Mouse (Mus musculus) layer of hippocampus, adult 2 months (tissue): Measurements from ENCODE around the gene Samd5. TPM values are rescaled to one million over a fixed set of nuclear protein-coding genes. Genes with fewer than 3 reads are reported as not detected.

ENCODE experiments used
- DNase-seq, 2 experiments: peaks; one replicate each; pipeline ENCODE4 v3.0.0; 2022; ENCODE audit warnings: low spot score in 2 of 2
- H3K27ac ChIP-seq: fragments of 200-600 bp; 2 replicates; pipeline ENCODE4 v1.8.1; 2022
- H3K4me3 ChIP-seq: fragments of 200-600 bp; 2 replicates; pipeline ENCODE4 v1.8.1; 2022; ENCODE audit warnings: mild to moderate bottlenecking
- CTCF ChIP-seq: fragments of 200-600 bp; conservative IDR thresholded peaks from 2 replicates; pipeline ENCODE4 v1.8.1; 2022; ENCODE audit warnings: antibody characterized with exemption, mild to moderate bottlenecking, moderate library complexity
- total RNA-seq, 2 experiments: library from RNA; stranded (reverse); gene quantifications; 2 replicates each; pipeline ENCODE4 v1.2.3; 2021

Samd5 gene
- total RNA-seq, 2 experiments from 2014 or later, result 15.2 to 17.0 TPM

DNA sequence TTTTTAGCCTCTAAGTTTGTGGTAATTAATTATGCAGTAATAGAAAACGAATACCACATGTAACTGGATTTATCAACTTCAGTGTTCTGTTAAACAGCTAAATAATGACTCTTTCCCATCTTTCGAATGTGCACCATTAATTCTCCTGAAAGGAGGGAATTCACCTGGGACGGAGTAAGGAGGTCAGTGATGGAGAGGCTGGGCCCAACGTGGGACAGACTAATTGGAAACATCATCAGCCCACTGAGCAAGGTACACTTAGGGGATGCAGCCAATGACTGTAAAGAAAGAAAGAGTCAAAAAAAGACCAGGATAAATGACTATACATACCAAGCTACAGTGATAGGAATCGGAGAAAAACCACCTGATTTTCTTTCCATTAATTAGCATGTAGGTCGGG is 31.5 kb downstream of the Samd5 start:
- no peak overlapping the region for H3K4me3 ChIP-seq
- TF ChIP-seq CTCF, result no peak
- no peak for DNase-seq
- H3K27ac ChIP-seq, result no peak overlapping the region

DNA sequence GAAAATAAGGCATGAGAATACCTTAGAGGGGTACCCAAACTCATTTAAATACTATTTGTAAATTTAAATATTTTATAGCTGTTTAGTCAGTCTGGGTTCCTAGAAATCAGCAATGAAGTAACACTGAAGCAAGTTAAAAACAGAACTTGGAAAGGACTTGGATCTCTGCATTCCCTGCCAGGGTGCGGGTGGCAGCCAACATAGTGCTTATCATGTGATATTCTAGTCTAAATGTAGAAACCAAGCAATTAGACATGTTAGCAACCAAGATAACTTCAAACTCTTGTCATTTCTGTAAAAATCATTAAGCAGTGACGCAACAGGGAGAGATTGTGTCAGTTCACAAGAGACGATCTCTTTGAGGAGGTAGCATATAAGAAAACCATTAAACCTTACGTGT is 32.9 kb downstream of the Samd5 start:
- Histone ChIP-seq H3K4me3 (no peak overlapping the region), H3K27ac (no peak overlapping the region)
- DNase-seq, result peak in 1 of 2 experiments; percentile 23
- no peak for TF ChIP-seq CTCF

DNA sequence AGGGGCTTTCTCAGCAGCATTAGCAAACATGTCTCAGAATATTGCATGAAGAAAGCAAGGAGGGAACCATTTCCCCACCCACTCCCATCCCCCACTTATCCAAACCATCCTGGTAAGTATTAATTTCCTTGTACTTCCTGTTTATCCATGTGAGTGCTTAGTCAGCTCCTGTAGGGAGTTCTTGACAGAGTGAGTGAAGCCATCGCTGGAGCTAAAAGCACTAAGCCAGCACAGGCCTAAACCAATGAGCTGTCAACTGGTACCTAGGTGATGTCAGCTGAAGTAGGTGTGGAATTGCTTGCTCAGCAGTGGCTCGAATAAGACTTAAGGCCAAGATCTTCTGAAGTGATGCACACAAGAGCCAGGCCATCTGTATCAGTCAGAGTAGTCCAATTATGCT is 34.3 kb downstream of the Samd5 start:
- Histone ChIP-seq H3K4me3 (no peak overlapping the region), H3K27ac (no peak overlapping the region)
- DNase-seq, result no peak
- no peak for TF ChIP-seq CTCF

DNA sequence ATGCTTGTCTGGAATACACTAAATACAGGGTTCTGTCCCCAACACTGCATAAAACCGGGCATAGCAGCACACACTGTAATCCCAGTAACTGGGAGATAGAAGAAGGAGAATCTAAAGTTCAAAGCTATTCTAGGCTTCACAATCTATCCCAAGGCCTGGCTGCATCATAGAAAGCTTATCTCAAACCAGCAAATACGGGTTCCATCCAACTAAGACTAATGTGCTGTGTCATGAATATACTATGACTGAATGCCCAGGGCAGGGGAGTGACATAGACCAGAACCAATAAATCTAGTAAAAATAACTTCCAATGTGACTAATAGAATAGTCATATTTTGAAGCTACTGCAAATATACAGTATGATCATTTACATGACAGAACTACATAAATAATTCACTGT is 35.0 kb downstream of the Samd5 start:
- no peak overlapping the region for H3K4me3 ChIP-seq
- no peak for TF ChIP-seq CTCF
- no peak overlapping the region for H3K27ac ChIP-seq
- DNase-seq, result no peak

DNA sequence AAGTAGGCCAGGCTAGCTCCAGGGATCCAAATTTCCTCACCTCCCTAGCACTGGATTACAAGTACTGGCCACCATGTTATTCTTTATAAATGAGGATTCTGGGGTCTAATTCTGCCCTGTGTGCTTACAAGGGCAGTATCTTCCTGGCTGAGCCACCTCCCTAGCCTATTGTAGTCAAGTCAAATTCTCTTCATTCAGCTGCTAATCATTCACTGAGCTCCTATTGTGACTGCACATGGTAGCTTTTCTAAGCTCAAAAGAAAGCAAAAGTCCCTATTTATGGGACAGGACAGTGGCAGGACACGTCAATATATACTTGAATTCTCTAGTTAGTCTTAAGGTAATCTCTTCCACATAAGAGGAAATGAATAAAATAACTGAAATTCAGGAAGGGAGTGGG is 49.7 kb downstream of the Samd5 start:
- Histone ChIP-seq H3K4me3 (no peak overlapping the region), H3K27ac (no peak overlapping the region)
- DNase-seq, result no peak
- no peak for TF ChIP-seq CTCF

DNA sequence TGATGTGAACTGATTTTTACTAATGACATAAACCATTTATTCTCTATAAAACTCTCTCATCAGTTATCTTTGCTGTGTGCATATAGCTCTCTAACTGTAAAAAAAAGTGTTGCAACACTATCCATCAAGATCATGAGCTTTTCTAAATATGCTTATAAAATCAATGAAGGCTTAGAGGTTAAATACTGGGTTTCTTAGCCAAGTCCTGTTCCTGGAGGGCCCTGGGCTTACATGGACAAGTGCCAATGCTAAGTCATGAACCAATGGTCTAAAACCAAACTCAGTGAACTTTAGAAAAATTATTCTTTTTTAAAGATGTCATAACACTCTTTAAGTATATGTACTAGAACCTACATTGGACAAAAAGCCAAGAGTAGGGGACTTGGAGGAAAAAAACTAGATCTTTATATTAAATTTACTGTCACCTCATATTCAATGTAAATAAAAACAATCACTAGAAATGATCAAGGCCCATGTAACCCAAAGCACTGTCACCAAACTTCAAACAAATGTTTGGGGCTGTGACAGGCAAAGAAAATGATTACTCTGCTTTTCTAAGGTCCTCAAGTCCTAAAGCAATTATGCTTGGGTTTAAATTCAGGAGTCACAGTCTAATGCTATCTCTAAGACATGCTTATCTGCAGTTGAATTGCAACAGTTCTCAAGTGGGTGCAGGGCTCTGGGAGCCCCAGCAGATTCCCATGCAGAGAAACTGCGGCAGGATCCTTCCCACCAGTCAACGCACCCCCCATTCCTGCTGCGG is 52.9 kb downstream of the Samd5 start:
- no peak for DNase-seq
- Histone ChIP-seq H3K27ac (no peak overlapping the region), H3K4me3 (no peak overlapping the region)
- TF ChIP-seq CTCF, result no peak

DNA sequence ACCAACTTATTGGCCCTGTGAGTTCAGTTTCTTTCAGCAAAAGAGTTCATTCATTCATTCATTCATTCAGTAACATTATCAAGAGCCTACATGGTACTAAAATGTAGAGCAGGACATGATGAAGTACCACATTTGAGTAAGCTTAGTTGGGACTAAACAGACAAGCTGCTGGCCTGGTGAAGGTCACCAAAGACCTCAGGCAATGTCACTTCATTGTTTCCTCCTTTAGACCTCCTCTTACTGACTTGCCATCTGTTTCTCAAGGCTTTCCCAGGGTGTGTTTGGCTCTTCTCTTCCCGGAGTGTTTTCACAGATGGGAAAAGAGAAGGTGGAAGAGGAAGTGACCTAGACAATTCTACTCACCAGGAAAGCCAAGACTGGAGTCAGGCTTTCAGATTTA is 54.0 kb downstream of the Samd5 start:
- no peak for DNase-seq

DNA sequence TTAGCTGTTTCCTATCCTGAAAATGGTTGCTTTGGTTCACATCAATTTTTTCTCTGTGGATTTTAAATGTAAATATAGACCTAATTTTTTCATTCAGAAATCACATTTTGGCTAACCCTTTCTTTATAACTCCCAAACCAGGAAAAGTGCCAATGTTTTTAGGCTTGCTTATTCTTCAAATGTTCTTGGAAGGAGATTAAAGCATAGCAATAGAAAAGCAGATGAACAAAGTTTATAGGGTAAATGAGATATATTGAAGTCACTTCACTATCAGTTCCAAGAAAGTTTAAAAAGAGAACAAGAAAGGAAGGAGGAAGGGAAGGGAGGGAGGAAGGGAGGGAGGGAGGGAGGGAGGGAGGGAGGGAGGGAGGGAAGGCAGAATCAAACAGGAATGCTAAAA is 60.0 kb downstream of the Samd5 start:
- Histone ChIP-seq H3K27ac (no peak overlapping the region), H3K4me3 (no peak overlapping the region)
- no peak for DNase-seq
- TF ChIP-seq CTCF, result no peak

More for the DNA sequence above, 54.0 kb downstream of the Samd5 start:
- TF ChIP-seq CTCF, result no peak
- no peak overlapping the region for H3K4me3 ChIP-seq
- no peak overlapping the region for H3K27ac ChIP-seq

DNA sequence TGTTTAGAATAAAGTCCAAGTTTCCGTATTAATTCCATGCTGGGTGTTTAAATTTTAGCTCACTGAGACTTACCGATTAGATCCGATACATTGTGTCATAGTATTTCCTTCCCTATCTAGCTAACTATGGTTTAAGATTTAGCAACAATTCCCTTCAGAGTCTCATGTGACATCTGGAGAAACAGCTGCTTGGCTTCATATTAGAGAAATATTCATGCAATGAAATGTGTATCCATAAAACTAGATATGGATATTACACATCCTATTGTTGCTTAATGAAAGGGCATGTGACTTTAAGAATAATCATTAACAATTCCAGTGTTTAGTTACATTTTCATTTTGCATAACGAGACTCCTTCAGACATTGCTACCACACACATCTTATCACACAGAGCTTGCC is 66.2 kb downstream of the Samd5 start:
- DNase-seq, result no peak
- no peak for TF ChIP-seq CTCF

DNA sequence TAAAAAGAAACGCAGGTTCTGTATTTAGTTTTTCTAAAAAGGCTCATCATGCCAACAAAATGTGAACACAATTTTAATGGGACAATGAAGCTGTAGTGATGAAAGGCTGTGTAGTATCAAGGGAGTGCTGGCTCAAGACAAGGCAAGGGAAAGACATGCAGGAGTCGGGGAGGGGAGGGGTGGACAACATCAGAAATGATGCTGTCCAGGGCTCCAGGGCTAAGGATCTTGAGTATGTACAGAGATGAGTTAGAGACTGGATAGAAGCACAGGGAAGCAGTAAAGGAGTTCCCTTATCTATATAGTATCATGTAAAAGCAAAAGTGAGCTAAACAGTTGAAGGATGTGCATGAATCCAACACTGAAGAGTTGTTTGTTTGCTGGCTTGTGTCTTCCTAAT is 67.9 kb downstream of the Samd5 start:
- no peak for DNase-seq
- Histone ChIP-seq H3K4me3 (no peak overlapping the region), H3K27ac (no peak overlapping the region)
- TF ChIP-seq CTCF, result no peak

More for the DNA sequence above, 66.2 kb downstream of the Samd5 start:
- Histone ChIP-seq H3K27ac (no peak overlapping the region), H3K4me3 (no peak overlapping the region)

DNA sequence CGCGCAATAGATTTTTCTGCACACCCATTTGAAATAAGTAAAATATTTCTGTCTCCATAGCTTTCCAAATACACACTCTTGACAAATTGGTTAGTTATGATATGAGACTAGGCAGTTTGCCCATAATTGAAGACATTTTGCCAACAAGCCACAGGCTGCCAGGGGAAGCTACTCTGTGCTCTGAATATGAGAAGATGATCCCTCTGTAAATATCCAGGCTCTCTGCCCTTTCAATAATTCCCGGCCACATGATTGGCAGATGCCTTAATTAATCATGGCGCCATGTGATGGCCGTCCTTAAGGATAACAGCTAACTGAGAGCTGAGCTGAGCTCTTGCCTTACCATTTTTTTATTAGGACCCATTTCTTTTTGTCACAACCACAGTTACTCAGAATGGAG is 69.4 kb downstream of the Samd5 start:
- H3K4me3 ChIP-seq, result no peak overlapping the region
- H3K27ac ChIP-seq, result no peak overlapping the region
- no peak for TF ChIP-seq CTCF
- peak; percentile 39 to 41 for DNase-seq

DNA sequence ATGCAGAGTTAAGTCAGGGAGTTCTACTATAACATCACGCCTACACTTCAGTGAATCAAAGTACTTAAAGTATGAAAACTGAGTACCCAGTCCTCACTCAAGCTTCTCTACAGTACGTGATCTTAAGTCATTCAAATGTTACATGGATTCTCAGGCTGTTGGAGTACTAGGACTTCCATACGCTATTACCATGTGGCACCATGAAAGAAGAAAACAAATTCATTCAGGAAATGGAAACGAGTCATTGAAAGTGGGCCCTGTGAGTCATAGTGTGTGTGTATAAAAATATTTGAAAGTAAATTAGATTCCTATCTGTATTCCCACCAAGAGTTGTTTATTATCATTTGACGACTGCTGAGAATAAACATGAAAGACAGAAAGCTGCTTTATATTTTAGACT is 71.7 kb downstream of the Samd5 start:
- H3K27ac ChIP-seq, result no peak overlapping the region
- DNase-seq, result no peak
- H3K4me3 ChIP-seq, result no peak overlapping the region
- no peak for TF ChIP-seq CTCF

DNA sequence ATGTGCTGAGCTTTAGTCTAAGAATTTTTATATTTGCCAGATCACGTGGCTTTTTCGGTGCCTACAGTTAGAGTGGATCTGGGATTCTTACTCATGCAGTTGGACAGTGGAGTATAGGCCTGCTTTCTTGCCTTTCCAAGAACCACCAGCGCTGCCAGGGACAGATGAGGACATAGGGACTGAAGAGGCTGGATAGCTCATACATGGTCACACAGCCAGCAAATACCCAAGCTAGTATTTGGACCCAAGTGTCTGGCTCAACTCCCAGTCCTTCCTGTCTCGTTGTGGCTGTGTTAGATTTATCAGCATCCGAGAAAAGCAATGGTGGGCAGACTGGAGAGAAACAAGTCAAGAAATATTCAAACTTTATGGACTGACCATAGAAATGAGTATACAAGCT is 72.2 kb downstream of the Samd5 start:
- TF ChIP-seq CTCF, result no peak
- no peak overlapping the region for H3K4me3 ChIP-seq
- no peak overlapping the region for H3K27ac ChIP-seq
- no peak for DNase-seq

DNA sequence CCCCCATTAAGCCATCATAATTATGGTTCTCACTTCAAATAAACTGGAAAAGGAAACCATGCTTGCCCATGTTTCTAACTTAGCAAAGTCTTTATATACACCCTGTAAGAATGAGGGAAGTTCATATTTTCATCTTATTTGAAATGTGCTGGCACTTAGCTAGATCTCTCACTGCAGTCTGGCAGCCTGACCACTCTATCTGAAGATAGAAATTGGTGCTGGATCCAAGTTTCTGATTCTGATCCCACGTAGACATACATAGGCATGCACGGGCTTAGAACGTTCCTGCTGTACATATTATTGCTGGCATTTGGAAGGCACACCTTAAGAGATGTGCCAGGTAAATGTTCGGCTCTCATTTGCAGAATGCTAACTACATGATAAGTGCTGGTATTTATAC is 72.6 kb downstream of the Samd5 start:
- no peak for DNase-seq
- Histone ChIP-seq H3K4me3 (no peak overlapping the region), H3K27ac (no peak overlapping the region)
- TF ChIP-seq CTCF, result no peak
